8 mouse cellular contexts compared by ENCODE assay signal in the genomic region with DNA sequence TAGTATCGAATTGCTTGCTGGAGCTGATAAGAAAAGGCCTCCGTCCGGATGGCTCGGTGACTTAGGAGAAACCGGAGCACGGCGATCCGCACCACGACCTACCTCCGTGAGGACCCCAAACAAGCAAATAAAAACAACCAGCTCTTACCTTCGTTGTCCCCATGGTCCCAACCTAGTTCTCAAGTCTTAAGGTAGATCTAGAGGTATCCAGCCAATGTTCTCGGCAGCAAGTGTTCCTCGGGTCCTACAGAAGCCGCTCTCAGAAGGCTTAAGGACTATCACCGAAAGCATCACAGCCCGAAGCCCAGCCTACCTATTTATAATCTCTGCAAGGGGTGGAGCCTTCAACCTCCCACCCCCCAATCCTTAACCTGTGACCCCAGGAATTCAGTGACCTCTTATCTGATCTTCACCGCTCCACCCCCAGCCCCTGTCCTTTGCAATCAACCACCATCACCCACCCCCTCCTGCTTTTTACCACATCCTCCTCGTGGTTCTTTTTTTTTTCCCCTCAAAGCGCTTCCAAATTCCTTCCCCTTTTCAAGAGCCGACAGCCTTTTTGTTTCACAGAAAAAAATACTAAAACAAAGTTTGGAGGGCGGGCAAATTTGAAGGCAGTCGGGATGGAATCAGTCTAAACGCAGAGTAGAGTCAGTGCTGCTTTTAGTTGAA. TPM values are rescaled to one million over a fixed set of nuclear protein-coding genes. Genes with fewer than 3 reads are reported as not detected.
A peak's percentile ranks its signal among the peaks of the same experiment; 100 is the strongest.
DNase-seq lines count a peak whose midpoint lies in the region; ATAC-seq lines count a peak whose summit lies in the region.

No protein-coding gene starts in this region.

- peaks cover 3% of the 10 kb centered on the region; the same call in 1 of the 2 replicates for H3K36me3 ChIP-seq in heart, embryonic 12.5 days
- no peaks in the 10 kb centered on the region for H3K36me3 ChIP-seq in liver, embryonic 16.5 days (ENCODE audit: control insufficient read depth, insufficient read depth)
- no peaks in the 10 kb centered on the region for H3K36me3 ChIP-seq in neural tube, embryonic 13.5 days

- H3K4me1 ChIP-seq in heart, embryonic 12.5 days (replicated peaks), result peaks cover 12% of the 10 kb centered on the region; the same call in 1 of the 2 replicates
- H3K4me1 ChIP-seq in liver, embryonic 16.5 days (ENCODE audit: control insufficient read depth, low read depth, low read length), result peaks cover 5% of the 10 kb centered on the region; the same call in 1 of the 2 replicates
- H3K4me1 ChIP-seq in neural tube, embryonic 13.5 days (replicated peaks), result peaks cover 23% of the 10 kb centered on the region

- peak overlapping the region; percentile 57 for H3K4me3 ChIP-seq in heart, embryonic 12.5 days
- peak overlapping the region; percentile 54 for H3K4me3 ChIP-seq in liver, embryonic 16.5 days (ENCODE audit: low read depth, low read length)
- H3K4me3 ChIP-seq in neural tube, embryonic 13.5 days, result peak overlapping the region; percentile 53

- no peak for ATAC-seq in heart, embryonic 12.5 days (ENCODE audit: insufficient number of reproducible peaks, low FRiP score)
- no peak for ATAC-seq in liver, embryonic 16.5 days (ENCODE audit: low read depth)
- ATAC-seq in neural tube, embryonic 13.5 days (ENCODE audit: low read depth), result peak; percentile 60

- H3K4me2 ChIP-seq in heart, embryonic 12.5 days, result peak overlapping the region; percentile 84
- H3K4me2 ChIP-seq in liver, embryonic 16.5 days (ENCODE audit: low read depth, low read length), result peak overlapping the region; percentile 45
- H3K4me2 ChIP-seq in neural tube, embryonic 13.5 days, result peak overlapping the region; percentile 70

- H3K9ac ChIP-seq in heart, embryonic 12.5 days, result peak overlapping the region; percentile 67
- H3K9ac ChIP-seq in liver, embryonic 16.5 days (ENCODE audit: low read depth, low read length), result peak overlapping the region; percentile 46; the same call in 1 of the 2 replicates
- H3K9ac ChIP-seq in neural tube, embryonic 13.5 days, result peak overlapping the region; percentile 71

- DNase-seq in lung, adult 18-20 months, result peak; percentile 19 to 25
- no peak for DNase-seq in lung, postnatal 14 days
- DNase-seq in cerebellum, postnatal 25 days, result peak; percentile 78
- DNase-seq in kidney, postnatal 36 days, result peak; percentile 4 to 25
- no peak for DNase-seq in urinary bladder, postnatal 14 days (ENCODE audit: low spot score)

- H3K27me3 ChIP-seq in heart, embryonic 12.5 days (replicated peaks), result peaks cover 15% of the 10 kb centered on the region; the same call in 1 of the 2 replicates
- H3K27me3 ChIP-seq in liver, embryonic 16.5 days (ENCODE audit: control insufficient read depth, insufficient read depth, low read depth, low read length), result peaks cover 31% of the 10 kb centered on the region
- peaks cover 48% of the 10 kb centered on the region for H3K27me3 ChIP-seq in neural tube, embryonic 13.5 days

- no peaks in the 10 kb centered on the region for H3K9me3 ChIP-seq in heart, embryonic 12.5 days (replicated peaks)
- no peaks in the 10 kb centered on the region for H3K9me3 ChIP-seq in liver, embryonic 16.5 days (replicated peaks; ENCODE audit: control insufficient read depth, low read length)
- H3K9me3 ChIP-seq in neural tube, embryonic 13.5 days, result no peaks in the 10 kb centered on the region

- 1% methylated on average over 23 of the region's 23 CpGs for WGBS in heart, embryonic 12.5 days
- WGBS in liver, embryonic 16.5 days (ENCODE audit: insufficient replicate concordance), result under 1% methylated on average over 23 of the region's 23 CpGs
- under 1% methylated on average over 23 of the region's 23 CpGs for WGBS in neural tube, embryonic 13.5 days

- H3K27ac ChIP-seq in heart, embryonic 12.5 days (ENCODE audit: poor library complexity, severe bottlenecking), result no peak overlapping the region
- no peak overlapping the region for H3K27ac ChIP-seq in liver, embryonic 16.5 days (ENCODE audit: low read length)
- H3K27ac ChIP-seq in neural tube, embryonic 13.5 days (replicated peaks), result no peak overlapping the region

RNA-seq across cellular contexts. Expression of gene Nanog, which starts 35.1 kb away (rescaled TPM):
- 0.49 and 0.86 TPM in 2 replicates for polyA plus RNA-seq in heart, embryonic 12.5 days (2016; fragmentation: Nextera tagmentation; extraction: Ambion mirVana)
- not detected in 2 replicates for polyA plus RNA-seq in liver, embryonic 16.5 days (2015; fragmentation: Nextera tagmentation; extraction: Ambion mirVana)
- polyA plus RNA-seq in neural tube, embryonic 13.5 days (2015; fragmentation: Nextera tagmentation; extraction: Ambion mirVana), result 0.15 TPM in 2 replicates

RNA-seq across cellular contexts. Expression of gene Slc2a3, which starts 59.1 kb away (rescaled TPM):
- 26.6 and 27.7 TPM in 2 replicates for polyA plus RNA-seq in heart, embryonic 12.5 days (2016; fragmentation: Nextera tagmentation; extraction: Ambion mirVana)
- polyA plus RNA-seq in liver, embryonic 16.5 days (2015; fragmentation: Nextera tagmentation; extraction: Ambion mirVana), result 12.2 and 13.0 TPM in 2 replicates
- polyA plus RNA-seq in neural tube, embryonic 13.5 days (2015; fragmentation: Nextera tagmentation; extraction: Ambion mirVana), result 22.5 and 27.5 TPM in 2 replicates

Comparison
In these comparisons a context has a peak if more than half of its experiments do, and no peak if none do; other contexts are left out.
1. DNase-seq: peak in lung, adult 18-20 months (2 of 2), cerebellum, postnatal 25 days (2 of 2) and kidney, postnatal 36 days (2 of 2); none in lung, postnatal 14 days (single experiment) and urinary bladder, postnatal 14 days (single experiment).
2. Peak in every context shown above with its lines, with median percentiles within 50 percentile points of each other: H3K4me2 ChIP-seq, H3K4me3 ChIP-seq and H3K9ac ChIP-seq.